Mouse (Mus musculus): ENCODE results near the gene Aff2. TPM values are rescaled to one million over a fixed set of nuclear protein-coding genes. Genes with fewer than 3 reads are reported as not detected.

The Aff2 gene
- polyA plus RNA-seq, 2 experiments: 7.1 to 9.0 TPM

- Histone ChIP-seq H3K36me3 (ENCODE audit: control insufficient read depth, insufficient read depth, low read length) (no peaks in the 10 kb centered on the region), H3K4me2 (replicated peaks; ENCODE audit: low read depth, low read length, severe bottlenecking) (no peak overlapping the region), H3K9me3 (ENCODE audit: control insufficient read depth, low read length) (no peaks in the 10 kb centered on the region), H3K4me1 (ENCODE audit: control insufficient read depth, insufficient read depth, low read length) (no peaks in the 10 kb centered on the region), H3K27ac (replicated peaks; ENCODE audit: low read depth, low read length) (no peak overlapping the region), H3K27me3 (ENCODE audit: control insufficient read depth, insufficient read depth, low read length) (no peaks in the 10 kb centered on the region), H3K9ac (ENCODE audit: low read depth, low read length, severe bottlenecking) (no peak overlapping the region), H3K4me3 (replicated peaks; ENCODE audit: low read length) (no peak overlapping the region)
- DNase-seq (ENCODE audit: low spot score) (no peak), ATAC-seq (ENCODE audit: low FRiP score, low read depth) (no peak)
- TF ChIP-seq POLR2A (IDR thresholded peaks at IDR 0.05; ENCODE audit: borderline replicate concordance, extremely low read depth, insufficient read depth, insufficient read length): no peak
- WGBS: 84% methylated on average over 2 of the region's 2 CpGs
These were observed 219.9 kb downstream of the Aff2 start for GRCm38 (mm10) chrX:69579903-69580459.

- Histone ChIP-seq H3K27ac (replicated peaks; ENCODE audit: low read depth, low read length) (no peak overlapping the region), H3K9ac (ENCODE audit: low read depth, low read length, severe bottlenecking) (no peak overlapping the region), H3K36me3 (ENCODE audit: control insufficient read depth, insufficient read depth, low read length) (no peaks in the 10 kb centered on the region), H3K4me1 (ENCODE audit: control insufficient read depth, insufficient read depth, low read length) (no peaks in the 10 kb centered on the region), H3K4me2 (replicated peaks; ENCODE audit: low read depth, low read length, severe bottlenecking) (no peak overlapping the region), H3K9me3 (ENCODE audit: control insufficient read depth, low read length) (no peaks in the 10 kb centered on the region), H3K4me3 (replicated peaks; ENCODE audit: low read length) (no peak overlapping the region), H3K27me3 (ENCODE audit: control insufficient read depth, insufficient read depth, low read length) (no peaks in the 10 kb centered on the region)
- DNase-seq (ENCODE audit: low spot score) (no peak), ATAC-seq (ENCODE audit: low FRiP score, low read depth) (no peak)
- TF ChIP-seq POLR2A (IDR thresholded peaks at IDR 0.05; ENCODE audit: borderline replicate concordance, extremely low read depth, insufficient read depth, insufficient read length): no peak
These were observed 248.7 kb downstream of the Aff2 start for GRCm38 (mm10) chrX:69608793-69609192.

- H3K27ac ChIP-seq (replicated peaks; ENCODE audit: low read depth, low read length): no peak overlapping the region
- no peaks in the 10 kb centered on the region for H3K9me3 ChIP-seq (ENCODE audit: control insufficient read depth, low read length)
- ATAC-seq (ENCODE audit: low FRiP score, low read depth) (no peak), DNase-seq (ENCODE audit: low spot score) (no peak)
- no peaks in the 10 kb centered on the region for H3K27me3 ChIP-seq (ENCODE audit: control insufficient read depth, insufficient read depth, low read length)
- H3K36me3 ChIP-seq (ENCODE audit: control insufficient read depth, insufficient read depth, low read length): no peaks in the 10 kb centered on the region
- H3K4me2 ChIP-seq (replicated peaks; ENCODE audit: low read depth, low read length, severe bottlenecking): no peak overlapping the region
- no peak for TF ChIP-seq POLR2A (IDR thresholded peaks at IDR 0.05; ENCODE audit: borderline replicate concordance, extremely low read depth, insufficient read depth, insufficient read length)
- no peak overlapping the region for H3K4me3 ChIP-seq (replicated peaks; ENCODE audit: low read length)
- H3K9ac ChIP-seq (ENCODE audit: low read depth, low read length, severe bottlenecking): no peak overlapping the region
- no peaks in the 10 kb centered on the region for H3K4me1 ChIP-seq (ENCODE audit: control insufficient read depth, insufficient read depth, low read length)
- WGBS: 86% methylated on average over 2 of the region's 2 CpGs
These were observed 302.9 kb downstream of the Aff2 start for GRCm38 (mm10) chrX:69663038-69663437.

GRCm38 (mm10) chrX:69666145-69666677, 306.1 kb downstream of the Aff2 start:
- WGBS: 64% methylated on average over 3 of the region's 3 CpGs
- Histone ChIP-seq H3K4me2 (replicated peaks; ENCODE audit: low read depth, low read length, severe bottlenecking) (no peak overlapping the region), H3K9me3 (ENCODE audit: control insufficient read depth, low read length) (no peaks in the 10 kb centered on the region), H3K27ac (replicated peaks; ENCODE audit: low read depth, low read length) (no peak overlapping the region), H3K36me3 (ENCODE audit: control insufficient read depth, insufficient read depth, low read length) (no peaks in the 10 kb centered on the region), H3K9ac (ENCODE audit: low read depth, low read length, severe bottlenecking) (no peak overlapping the region), H3K27me3 (ENCODE audit: control insufficient read depth, insufficient read depth, low read length) (no peaks in the 10 kb centered on the region), H3K4me3 (replicated peaks; ENCODE audit: low read length) (no peak overlapping the region), H3K4me1 (ENCODE audit: control insufficient read depth, insufficient read depth, low read length) (no peaks in the 10 kb centered on the region)
- DNase-seq (ENCODE audit: low spot score) (no peak), ATAC-seq (ENCODE audit: low FRiP score, low read depth) (no peak)
- no peak for TF ChIP-seq POLR2A (IDR thresholded peaks at IDR 0.05; ENCODE audit: borderline replicate concordance, extremely low read depth, insufficient read depth, insufficient read length)

GRCm38 (mm10) chrX:69675691-69676090, 315.6 kb downstream of the Aff2 start:
- 84% methylated on average over 1 of the region's 1 CpGs for WGBS

More at GRCm38 (mm10) chrX:69675691-69676090, 315.6 kb downstream of the Aff2 start:
- Histone ChIP-seq H3K27me3 (ENCODE audit: control insufficient read depth, insufficient read depth, low read length) (no peaks in the 10 kb centered on the region), H3K4me2 (replicated peaks; ENCODE audit: low read depth, low read length, severe bottlenecking) (no peak overlapping the region), H3K9me3 (ENCODE audit: control insufficient read depth, low read length) (no peaks in the 10 kb centered on the region), H3K36me3 (ENCODE audit: control insufficient read depth, insufficient read depth, low read length) (no peaks in the 10 kb centered on the region), H3K4me1 (ENCODE audit: control insufficient read depth, insufficient read depth, low read length) (no peaks in the 10 kb centered on the region), H3K4me3 (replicated peaks; ENCODE audit: low read length) (no peak overlapping the region), H3K9ac (ENCODE audit: low read depth, low read length, severe bottlenecking) (no peak overlapping the region), H3K27ac (replicated peaks; ENCODE audit: low read depth, low read length) (no peak overlapping the region)
- no peak for ATAC-seq (ENCODE audit: low FRiP score, low read depth)
- no peak for DNase-seq (ENCODE audit: low spot score)
- TF ChIP-seq POLR2A (IDR thresholded peaks at IDR 0.05; ENCODE audit: borderline replicate concordance, extremely low read depth, insufficient read depth, insufficient read length): no peak

Data from limb, embryonic 14.5 days (tissue).